Mouse (Mus musculus): ENCODE data around the gene Ccdc30. TPM values are rescaled to one million over a fixed set of nuclear protein-coding genes. Genes with fewer than 3 reads are reported as not detected.
A peak's percentile ranks its signal among the peaks of the same experiment; 100 is the strongest.

Ccdc30 gene
- polyA plus RNA-seq, 1 experiment: 6.0 TPM

DNA sequence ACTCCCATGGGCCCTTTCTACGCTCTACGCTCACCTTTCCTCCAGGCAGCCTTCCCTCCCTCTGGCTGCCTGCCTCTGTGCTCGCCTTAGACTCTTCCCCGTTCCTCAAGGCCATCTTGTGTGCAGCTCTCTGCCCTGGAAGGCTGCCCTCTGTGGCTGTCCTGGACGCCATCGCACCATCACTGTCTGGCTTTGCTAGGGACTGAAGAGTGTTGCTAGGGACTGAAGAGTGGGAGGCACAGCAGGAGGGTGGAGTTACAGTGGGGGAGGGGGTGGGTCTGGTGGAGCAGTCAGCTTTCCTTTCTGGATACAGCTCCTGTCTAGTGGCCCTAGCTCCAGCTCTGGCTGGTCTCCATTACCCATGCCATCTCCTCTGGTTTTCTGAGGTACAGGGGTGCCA lies 27.2 kb upstream of the Ccdc30 start:
- Histone ChIP-seq H3K27ac (ENCODE audit: insufficient read depth, low read length) (no peak overlapping the region), H3K9me3 (replicated peaks; ENCODE audit: control insufficient read depth, insufficient read depth, low read length, poor library complexity, severe bottlenecking) (no peaks in the 10 kb centered on the region), H3K4me3 (ENCODE audit: low read depth, low read length) (peak overlapping the region; percentile 7), H3K9ac (ENCODE audit: low read depth, poor library complexity, severe bottlenecking) (no peak overlapping the region), H3K4me1 (ENCODE audit: control insufficient read depth, insufficient read depth, low read length) (peaks cover 4% of the 10 kb centered on the region), H3K27me3 (ENCODE audit: control insufficient read depth, insufficient read depth, low read length, poor library complexity, severe bottlenecking) (no peaks in the 10 kb centered on the region), H3K36me3 (ENCODE audit: control insufficient read depth, insufficient read depth, low read length, poor library complexity, severe bottlenecking) (no peaks in the 10 kb centered on the region)
- TF ChIP-seq EP300 (IDR thresholded peaks at IDR 0.05; ENCODE audit: insufficient read depth, low read depth, low read length) (no peak), POLR2A (IDR thresholded peaks at IDR 0.05; ENCODE audit: insufficient read depth, low read length) (no peak), CTCF (IDR thresholded peaks at IDR 0.05; ENCODE audit: low read depth, low read length) (no peak)

DNA sequence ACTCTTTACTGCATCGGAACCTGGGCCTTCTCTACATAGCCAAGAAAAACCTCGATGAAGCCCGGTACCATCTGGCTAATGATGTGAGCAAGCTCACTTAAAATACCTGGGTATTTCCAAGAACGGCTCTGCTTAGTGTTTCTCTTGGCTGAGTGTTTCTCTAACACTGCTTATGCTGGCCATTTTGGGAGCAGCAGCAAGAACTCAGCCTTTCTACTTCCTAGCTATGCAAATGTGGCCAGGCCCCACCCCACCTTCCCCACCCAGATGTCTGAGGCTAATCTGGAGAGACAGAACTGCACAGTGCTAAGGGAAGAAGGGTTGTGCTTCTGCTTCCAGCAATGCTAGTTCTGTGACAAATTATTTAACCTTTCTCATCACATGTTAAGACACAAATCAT lies 26.5 kb upstream of the Ccdc30 start:
- Histone ChIP-seq H3K27me3 (ENCODE audit: control insufficient read depth, insufficient read depth, low read length, poor library complexity, severe bottlenecking) (no peaks in the 10 kb centered on the region), H3K27ac (ENCODE audit: insufficient read depth, low read length) (0 out of 2 replicates have a peak overlapping the region, but pooled peaks have one; percentile 30), H3K4me3 (ENCODE audit: low read depth, low read length) (no peak overlapping the region), H3K9me3 (replicated peaks; ENCODE audit: control insufficient read depth, insufficient read depth, low read length, poor library complexity, severe bottlenecking) (no peaks in the 10 kb centered on the region), H3K36me3 (ENCODE audit: control insufficient read depth, insufficient read depth, low read length, poor library complexity, severe bottlenecking) (no peaks in the 10 kb centered on the region), H3K9ac (ENCODE audit: low read depth, poor library complexity, severe bottlenecking) (no peak overlapping the region), H3K4me1 (ENCODE audit: control insufficient read depth, insufficient read depth, low read length) (peaks cover 4% of the 10 kb centered on the region)
- TF ChIP-seq EP300 (IDR thresholded peaks at IDR 0.05; ENCODE audit: insufficient read depth, low read depth, low read length): no peak

DNA sequence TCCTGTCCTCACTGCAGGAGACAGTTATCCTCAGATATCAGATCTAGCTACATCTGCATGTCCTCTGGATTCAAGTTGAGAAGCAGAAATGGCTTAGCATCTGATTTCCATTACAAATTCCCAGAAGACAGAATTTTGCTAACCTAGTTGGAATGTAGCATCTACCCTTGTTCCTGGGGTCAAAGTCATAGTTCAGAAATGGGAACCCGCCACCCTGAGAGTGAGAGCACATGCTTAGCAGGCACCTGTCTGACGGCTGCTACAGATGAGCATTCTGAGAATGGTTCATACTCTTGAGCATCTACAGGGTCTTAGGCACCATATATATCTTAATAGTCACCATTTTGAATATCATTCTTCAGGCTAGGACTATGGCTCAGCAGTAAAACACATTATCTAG lies 22.6 kb upstream of the Ccdc30 start:
- Histone ChIP-seq H3K27me3 (ENCODE audit: control insufficient read depth, insufficient read depth, low read length, poor library complexity, severe bottlenecking) (no peaks in the 10 kb centered on the region), H3K36me3 (ENCODE audit: control insufficient read depth, insufficient read depth, low read length, poor library complexity, severe bottlenecking) (no peaks in the 10 kb centered on the region), H3K4me3 (ENCODE audit: low read depth, low read length) (no peak overlapping the region), H3K4me1 (ENCODE audit: control insufficient read depth, insufficient read depth, low read length) (peaks cover 2% of the 10 kb centered on the region), H3K27ac (ENCODE audit: insufficient read depth, low read length) (no peak overlapping the region), H3K9me3 (replicated peaks; ENCODE audit: control insufficient read depth, insufficient read depth, low read length, poor library complexity, severe bottlenecking) (peaks cover 7% of the 10 kb centered on the region; the same call in 1 of the 2 replicates), H3K9ac (ENCODE audit: low read depth, poor library complexity, severe bottlenecking) (no peak overlapping the region)
- no peak for TF ChIP-seq EP300 (IDR thresholded peaks at IDR 0.05; ENCODE audit: insufficient read depth, low read depth, low read length)
- TF ChIP-seq POLR2A (IDR thresholded peaks at IDR 0.05; ENCODE audit: insufficient read depth, low read length): no peak
- no peak for TF ChIP-seq CTCF (IDR thresholded peaks at IDR 0.05; ENCODE audit: low read depth, low read length)

DNA sequence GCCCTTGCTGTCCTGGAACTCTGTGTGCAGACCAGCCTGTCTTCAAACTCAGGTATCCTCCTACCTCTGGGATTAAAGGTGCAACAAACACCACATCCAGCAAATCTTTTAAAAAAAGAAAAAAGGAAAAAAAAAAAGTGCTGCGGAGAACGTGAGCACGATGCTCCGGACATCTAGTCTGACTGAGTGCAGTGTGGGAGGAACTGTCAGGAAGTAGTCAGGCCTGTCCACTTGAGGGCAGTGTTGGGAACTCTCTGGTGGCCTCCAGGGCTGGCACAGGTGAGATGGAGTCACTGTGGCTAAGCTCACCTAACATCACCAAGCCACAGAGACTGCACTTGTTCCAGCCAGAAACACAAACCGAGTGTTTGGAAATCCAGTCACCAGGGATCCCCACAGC lies 15.4 kb upstream of the Ccdc30 start:
- no peaks in the 10 kb centered on the region for H3K4me1 ChIP-seq (ENCODE audit: control insufficient read depth, insufficient read depth, low read length)
- H3K9ac ChIP-seq (ENCODE audit: low read depth, poor library complexity, severe bottlenecking): no peak overlapping the region
- no peaks in the 10 kb centered on the region for H3K36me3 ChIP-seq (ENCODE audit: control insufficient read depth, insufficient read depth, low read length, poor library complexity, severe bottlenecking)
- no peak overlapping the region for H3K27ac ChIP-seq (ENCODE audit: insufficient read depth, low read length)
- no peaks in the 10 kb centered on the region for H3K27me3 ChIP-seq (ENCODE audit: control insufficient read depth, insufficient read depth, low read length, poor library complexity, severe bottlenecking)
- no peak overlapping the region for H3K4me3 ChIP-seq (ENCODE audit: low read depth, low read length)
- TF ChIP-seq CTCF (IDR thresholded peaks at IDR 0.05; ENCODE audit: low read depth, low read length): peak; percentile 93
- TF ChIP-seq EP300 (IDR thresholded peaks at IDR 0.05; ENCODE audit: insufficient read depth, low read depth, low read length): no peak
- no peak for TF ChIP-seq POLR2A (IDR thresholded peaks at IDR 0.05; ENCODE audit: insufficient read depth, low read length)
- H3K9me3 ChIP-seq (replicated peaks; ENCODE audit: control insufficient read depth, insufficient read depth, low read length, poor library complexity, severe bottlenecking): peaks cover 5% of the 10 kb centered on the region; the same call in 1 of the 2 replicates

DNA sequence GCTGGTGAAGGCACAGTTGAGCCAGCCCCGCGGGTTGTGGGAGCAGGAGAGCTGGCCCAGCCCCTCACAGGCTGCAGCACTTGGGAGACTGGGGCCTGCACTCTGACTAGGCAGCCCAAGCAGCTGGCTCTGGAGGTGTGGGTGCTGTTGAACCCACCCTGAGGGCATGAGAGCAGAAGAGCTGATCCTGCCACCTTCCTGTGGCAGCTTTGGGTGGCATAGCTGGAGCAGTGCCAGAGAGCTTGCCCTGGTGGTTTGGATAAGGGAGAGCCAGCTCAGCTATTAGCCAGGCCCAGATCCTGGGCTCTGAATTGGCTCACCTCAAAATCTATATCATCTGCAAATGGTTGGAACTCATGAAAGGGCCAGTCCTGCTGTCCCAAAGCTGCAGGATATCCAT lies 12.4 kb upstream of the Ccdc30 start:
- Histone ChIP-seq H3K9ac (ENCODE audit: low read depth, poor library complexity, severe bottlenecking) (no peak overlapping the region), H3K27ac (ENCODE audit: insufficient read depth, low read length) (no peak overlapping the region), H3K9me3 (replicated peaks; ENCODE audit: control insufficient read depth, insufficient read depth, low read length, poor library complexity, severe bottlenecking) (no peaks in the 10 kb centered on the region), H3K4me1 (ENCODE audit: control insufficient read depth, insufficient read depth, low read length) (no peaks in the 10 kb centered on the region), H3K27me3 (ENCODE audit: control insufficient read depth, insufficient read depth, low read length, poor library complexity, severe bottlenecking) (no peaks in the 10 kb centered on the region), H3K4me3 (ENCODE audit: low read depth, low read length) (no peak overlapping the region), H3K36me3 (ENCODE audit: control insufficient read depth, insufficient read depth, low read length, poor library complexity, severe bottlenecking) (no peaks in the 10 kb centered on the region)
- TF ChIP-seq EP300 (IDR thresholded peaks at IDR 0.05; ENCODE audit: insufficient read depth, low read depth, low read length): no peak
- no peak for TF ChIP-seq CTCF (IDR thresholded peaks at IDR 0.05; ENCODE audit: low read depth, low read length)
- no peak for TF ChIP-seq POLR2A (IDR thresholded peaks at IDR 0.05; ENCODE audit: insufficient read depth, low read length)

DNA sequence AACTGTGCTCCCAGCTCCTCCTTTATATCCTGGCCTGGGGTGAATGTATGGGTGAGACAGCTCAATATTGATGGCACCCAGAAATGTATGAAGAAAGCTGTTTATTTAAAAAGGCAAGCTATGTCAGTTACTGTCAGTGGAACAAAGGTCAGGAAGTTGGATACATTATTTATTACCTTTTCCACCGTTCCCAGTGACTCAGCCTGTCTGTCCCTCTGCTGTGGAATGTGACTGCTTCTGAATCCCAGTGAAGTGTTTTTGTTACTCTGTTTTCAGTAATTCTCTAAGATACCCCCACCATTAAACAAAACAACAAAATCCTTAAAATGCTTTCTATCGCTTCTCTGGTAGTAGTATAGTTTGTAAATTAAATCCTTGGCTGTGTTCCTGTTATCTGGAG lies 10.3 kb upstream of the Ccdc30 start:
- Histone ChIP-seq H3K9ac (ENCODE audit: low read depth, poor library complexity, severe bottlenecking) (no peak overlapping the region), H3K4me1 (ENCODE audit: control insufficient read depth, insufficient read depth, low read length) (peaks cover 2% of the 10 kb centered on the region), H3K9me3 (replicated peaks; ENCODE audit: control insufficient read depth, insufficient read depth, low read length, poor library complexity, severe bottlenecking) (no peaks in the 10 kb centered on the region), H3K4me3 (ENCODE audit: low read depth, low read length) (no peak overlapping the region), H3K27ac (ENCODE audit: insufficient read depth, low read length) (no peak overlapping the region), H3K36me3 (ENCODE audit: control insufficient read depth, insufficient read depth, low read length, poor library complexity, severe bottlenecking) (no peaks in the 10 kb centered on the region), H3K27me3 (ENCODE audit: control insufficient read depth, insufficient read depth, low read length, poor library complexity, severe bottlenecking) (no peaks in the 10 kb centered on the region)
- TF ChIP-seq POLR2A (IDR thresholded peaks at IDR 0.05; ENCODE audit: insufficient read depth, low read length): no peak
- TF ChIP-seq EP300 (IDR thresholded peaks at IDR 0.05; ENCODE audit: insufficient read depth, low read depth, low read length): no peak
- no peak for TF ChIP-seq CTCF (IDR thresholded peaks at IDR 0.05; ENCODE audit: low read depth, low read length)
